Mouse (Mus musculus) right cerebral cortex, postnatal 14 days (tissue): ENCODE measurements around the gene Mettl21e.
"Not testable (repeated sequence)": the region's sequence is repeated elsewhere in the genome, so short reads cannot be mapped to it uniquely, and the experiment has no call there.

Experiments
- DNase-seq: peaks from one replicate; pipeline ENCODE4 v3.0.0; 2022

Mettl21e gene

GRCm38 (mm10) chr1:44218876-44219275 lies at the start of gene Mettl21e:
TSS of gene Mettl21e (minus strand) at chr1:44218961.
- no peak for DNase-seq

GRCm38 (mm10) chr1:44240440-44240839 lies 21.7 kb upstream of the Mettl21e start:
- not testable (repeated sequence) for DNase-seq

GRCm38 (mm10) chr1:44239969-44240368 lies 21.2 kb upstream of the Mettl21e start:
- DNase-seq = no peak

GRCm38 (mm10) chr1:44237305-44237704 lies 18.5 kb upstream of the Mettl21e start:
- no peak for DNase-seq

GRCm38 (mm10) chr1:44235311-44235710 lies 16.6 kb upstream of the Mettl21e start:
- DNase-seq = no peak

GRCm38 (mm10) chr1:44234531-44234930 lies 15.8 kb upstream of the Mettl21e start:
- not testable (repeated sequence) for DNase-seq

- peak; percentile 25 for DNase-seq
Measured at GRCm38 (mm10) chr1:44229044-44229443, 10.3 kb upstream of the Mettl21e start.

- peak; percentile 11 for DNase-seq
Measured at GRCm38 (mm10) chr1:44217118-44217517, 1.6 kb downstream of the Mettl21e start.

GRCm38 (mm10) chr1:44216352-44217116 lies 2.2 kb downstream of the Mettl21e start:
- DNase-seq = no peak

- no peak for DNase-seq
Measured at GRCm38 (mm10) chr1:44214443-44214842, 4.3 kb downstream of the Mettl21e start.

GRCm38 (mm10) chr1:44202876-44203275 lies 15.9 kb downstream of the Mettl21e start:
- no peak for DNase-seq

- DNase-seq = peak; percentile 34
Measured at GRCm38 (mm10) chr1:44198273-44199171, 20.2 kb downstream of the Mettl21e start.

GRCm38 (mm10) chr1:44186396-44186795 lies 32.4 kb downstream of the Mettl21e start:
- DNase-seq = no peak

- no peak for DNase-seq
Measured at GRCm38 (mm10) chr1:44178086-44178485, 40.7 kb downstream of the Mettl21e start.

GRCm38 (mm10) chr1:44173903-44174302 lies 44.9 kb downstream of the Mettl21e start:
- DNase-seq = no peak

- DNase-seq = no peak
Measured at GRCm38 (mm10) chr1:44172656-44173055, 46.1 kb downstream of the Mettl21e start.

GRCm38 (mm10) chr1:44167859-44168383 lies 50.8 kb downstream of the Mettl21e start:
- no peak for DNase-seq

GRCm38 (mm10) chr1:44162389-44162788 lies 56.4 kb downstream of the Mettl21e start:
- no peak for DNase-seq

GRCm38 (mm10) chr1:44161818-44162217 lies 56.9 kb downstream of the Mettl21e start:
- DNase-seq = no peak

GRCm38 (mm10) chr1:44158317-44158716 lies 60.4 kb downstream of the Mettl21e start:
- no peak for DNase-seq

- no peak for DNase-seq
Measured at GRCm38 (mm10) chr1:44155287-44155686, 63.5 kb downstream of the Mettl21e start.
